Mouse (Mus musculus) stomach, embryonic 16.5 days (tissue): ENCODE results near the gene 9130023H24Rik. TPM values are rescaled to one million over a fixed set of nuclear protein-coding genes. Genes with fewer than 3 reads are reported as not detected.

Experiments
- ATAC-seq: fragments of 200-750 bp; cut with Nextera tagmentation; 2 replicates; pipeline ENCODE4 v1.8.0; 2017; ENCODE audit warnings: moderate number of reproducible peaks, moderate TSS enrichment; ENCODE audit not compliant: insufficient read depth, low FRiP score
- H3K27ac ChIP-seq: fragments of 300-500 bp; sonication (generic); 2 replicates; pipeline ENCODE4 v1.5.1; 2014; ENCODE audit warnings: low read length
- H3K27me3 ChIP-seq: fragments of 300-500 bp; sonication (generic); 2 replicates; pipeline ENCODE4 v1.6.1; 2014; ENCODE audit warnings: low read length, control low read depth, mixed read lengths; ENCODE audit not compliant: control insufficient read depth, insufficient read depth
- H3K36me3 ChIP-seq: fragments of 300-500 bp; sonication (generic); 2 replicates; pipeline ENCODE4 v1.6.1; 2014; ENCODE audit warnings: low read length; ENCODE audit not compliant: control insufficient read depth, insufficient read depth
- H3K4me1 ChIP-seq: fragments of 300-500 bp; sonication (generic); 2 replicates; pipeline ENCODE4 v1.6.1; 2014; ENCODE audit warnings: low read length, control low read depth, mixed read lengths; ENCODE audit not compliant: control insufficient read depth, insufficient read depth
- H3K4me2 ChIP-seq: fragments of 300-500 bp; sonication (generic); 2 replicates; pipeline ENCODE4 v1.6.1; 2014; ENCODE audit warnings: low read depth, low read length, mixed read lengths
- H3K4me3 ChIP-seq: fragments of 300-500 bp; sonication (generic); replicated peaks from 2 replicates; pipeline ENCODE4 v1.5.1; 2014; ENCODE audit warnings: mild to moderate bottlenecking, low read length
- H3K9ac ChIP-seq: fragments of 300-500 bp; sonication (generic); 2 replicates; pipeline ENCODE4 v1.6.1; 2014; ENCODE audit warnings: low read length
- H3K9me3 ChIP-seq: fragments of 300-500 bp; sonication (generic); replicated peaks from 2 replicates; pipeline ENCODE4 v1.6.1; 2016; ENCODE audit warnings: low read length, control low read depth; ENCODE audit not compliant: control insufficient read depth
- WGBS: fragments of 180-500 bp; shearing (Covaris S2); extraction: QIAGEN DNeasy Blood & Tissue Kit; methylation state at CpG from one replicate; pipeline ENCODE4 v1.1.7; 2014; 5-methylcytosine and 5-hydroxymethylcytosine counted together
- polyA plus RNA-seq: library from polyadenylated mRNA; unstranded; fragments of >200 nt; fragmentation: Nextera tagmentation; extraction: Ambion mirVana; gene quantifications from 2 replicates; pipeline ENCODE4 v1.2.1, GENCODE M21; 2015

The 9130023H24Rik gene
- polyA plus RNA-seq, 1 experiment from 2014 or later: 6.9 TPM

DNA sequence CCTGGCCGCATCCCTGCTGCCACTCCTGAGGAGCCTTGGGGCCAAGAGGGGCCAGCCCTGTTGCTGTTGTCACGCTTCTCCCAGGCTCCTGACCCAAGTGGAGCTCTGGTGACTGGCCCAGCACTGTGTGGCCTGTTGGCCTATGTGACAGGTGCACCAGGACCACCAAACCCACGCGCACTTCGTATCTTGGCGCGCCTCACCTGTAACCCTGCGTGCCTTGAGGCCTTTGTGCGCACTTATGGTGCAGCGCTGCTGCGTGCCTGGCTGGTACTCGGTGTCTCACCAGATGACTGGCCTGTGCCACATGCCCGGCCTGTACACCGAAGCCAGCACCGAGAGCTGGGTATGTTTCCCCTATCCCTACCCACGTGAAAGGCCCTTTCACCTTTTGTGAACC, 4.5 kb upstream of the 9130023H24Rik start:
- WGBS: 93% methylated on average over 16 of the region's 16 CpGs
- Histone ChIP-seq H3K4me3 (no peak overlapping the region), H3K36me3 (peaks cover 21% of the 10 kb centered on the region), H3K4me1 (peaks cover 10% of the 10 kb centered on the region), H3K9ac (no peak overlapping the region), H3K4me2 (no peak overlapping the region), H3K27ac (no peak overlapping the region), H3K9me3 (no peaks in the 10 kb centered on the region), H3K27me3 (no peaks in the 10 kb centered on the region)
- ATAC-seq: no peak

DNA sequence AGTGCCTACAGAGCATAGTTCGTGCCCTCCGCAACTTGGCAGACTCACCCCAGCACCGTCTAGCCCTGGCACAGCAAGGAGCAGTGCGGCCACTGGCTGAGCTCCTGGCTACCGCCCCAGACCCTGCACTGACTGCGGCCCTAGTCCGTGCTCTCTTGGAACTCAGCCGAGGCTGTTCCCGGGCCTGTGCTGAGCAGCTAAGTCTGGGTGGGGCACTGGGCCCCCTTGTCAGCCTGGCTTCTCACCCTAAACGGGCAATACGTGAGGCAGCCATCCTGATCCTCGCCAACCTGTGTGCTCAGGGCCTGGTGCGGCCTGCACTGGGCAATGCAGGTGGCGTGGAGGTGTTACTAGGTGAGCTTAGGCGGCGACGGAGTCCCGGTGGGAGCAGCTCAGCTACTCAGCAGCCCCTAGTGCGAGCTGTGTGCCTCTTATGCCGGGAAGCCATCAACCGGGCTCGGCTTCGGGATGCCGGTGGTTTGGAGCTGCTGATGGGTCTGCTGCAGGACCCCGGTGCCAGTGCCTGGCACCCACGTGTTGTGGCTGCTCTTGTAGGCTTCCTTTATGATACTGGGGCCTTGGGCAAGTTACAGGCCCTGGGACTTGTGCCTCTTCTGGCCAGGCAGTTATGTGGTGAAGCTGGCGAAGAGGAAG, 2.4 kb upstream of the 9130023H24Rik start:
- peaks cover 21% of the 10 kb centered on the region for H3K36me3 ChIP-seq
- ATAC-seq: no peak
- H3K4me2 ChIP-seq: no peak overlapping the region
- no peak overlapping the region for H3K4me3 ChIP-seq
- peaks cover 5% of the 10 kb centered on the region for H3K4me1 ChIP-seq
- 94% methylated on average over 27 of the region's 27 CpGs for WGBS
- H3K9ac ChIP-seq: peak overlapping the region; percentile 43; the same call in 1 of the 2 replicates
- no peaks in the 10 kb centered on the region for H3K9me3 ChIP-seq
- no peak overlapping the region for H3K27ac ChIP-seq
- H3K27me3 ChIP-seq: no peaks in the 10 kb centered on the region

DNA sequence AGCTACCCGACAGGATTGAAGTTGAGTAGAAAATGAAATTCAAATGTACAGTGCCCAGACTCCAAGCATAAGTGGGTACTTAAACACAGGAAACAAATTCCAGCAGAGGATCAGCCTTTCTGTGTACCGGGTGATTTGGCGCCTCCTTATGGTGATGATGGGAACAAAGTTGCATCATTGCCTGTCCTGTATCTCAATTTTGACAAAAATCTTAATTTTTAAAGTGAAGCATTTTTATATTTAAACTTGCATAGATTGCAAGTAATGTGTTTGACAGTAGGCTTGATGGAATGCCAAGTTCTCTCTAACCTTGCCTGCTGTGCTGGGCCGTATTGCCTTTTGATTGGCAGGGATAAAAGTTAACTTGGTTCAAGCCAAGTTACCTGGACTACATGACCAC, 1.2 kb upstream of the 9130023H24Rik start:
- Histone ChIP-seq H3K9ac (peak overlapping the region; percentile 66), H3K4me2 (peak overlapping the region; percentile 86), H3K36me3 (0 out of 2 replicates have a peak, but pooled peaks cover 14% of the 10 kb centered on the region), H3K4me1 (peaks cover 5% of the 10 kb centered on the region), H3K4me3 (peak overlapping the region; percentile 72), H3K9me3 (no peaks in the 10 kb centered on the region), H3K27ac (peak overlapping the region; percentile 92), H3K27me3 (no peaks in the 10 kb centered on the region)
- 24% methylated on average over 4 of the region's 4 CpGs for WGBS
- ATAC-seq: no peak

DNA sequence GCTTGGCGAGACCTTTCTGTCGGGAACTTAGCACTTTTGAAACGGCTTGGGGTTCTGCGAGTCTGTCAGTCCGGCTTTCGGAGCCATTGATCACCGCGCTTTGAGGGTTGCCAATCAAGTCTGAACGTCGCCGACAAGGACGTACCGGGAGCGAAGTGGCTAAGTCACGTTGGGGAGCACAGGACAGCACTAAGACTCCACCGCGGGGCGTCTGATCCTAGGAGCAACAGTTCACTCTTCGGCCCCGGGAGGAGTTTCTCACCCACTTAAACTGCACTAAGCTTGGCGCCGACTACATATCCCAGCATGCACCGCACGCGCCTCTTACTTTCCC, 271 bp downstream of the 9130023H24Rik start:
- Histone ChIP-seq H3K9ac (peak overlapping the region; percentile 91), H3K9me3 (no peaks in the 10 kb centered on the region), H3K4me3 (peak overlapping the region; percentile 72), H3K4me1 (peaks cover 5% of the 10 kb centered on the region), H3K4me2 (peak overlapping the region; percentile 57), H3K27me3 (no peaks in the 10 kb centered on the region), H3K27ac (peak overlapping the region; percentile 99), H3K36me3 (0 out of 2 replicates have a peak, but pooled peaks cover 11% of the 10 kb centered on the region)
- no peak for ATAC-seq
- 0% methylated on average over 25 of the region's 25 CpGs for WGBS

DNA sequence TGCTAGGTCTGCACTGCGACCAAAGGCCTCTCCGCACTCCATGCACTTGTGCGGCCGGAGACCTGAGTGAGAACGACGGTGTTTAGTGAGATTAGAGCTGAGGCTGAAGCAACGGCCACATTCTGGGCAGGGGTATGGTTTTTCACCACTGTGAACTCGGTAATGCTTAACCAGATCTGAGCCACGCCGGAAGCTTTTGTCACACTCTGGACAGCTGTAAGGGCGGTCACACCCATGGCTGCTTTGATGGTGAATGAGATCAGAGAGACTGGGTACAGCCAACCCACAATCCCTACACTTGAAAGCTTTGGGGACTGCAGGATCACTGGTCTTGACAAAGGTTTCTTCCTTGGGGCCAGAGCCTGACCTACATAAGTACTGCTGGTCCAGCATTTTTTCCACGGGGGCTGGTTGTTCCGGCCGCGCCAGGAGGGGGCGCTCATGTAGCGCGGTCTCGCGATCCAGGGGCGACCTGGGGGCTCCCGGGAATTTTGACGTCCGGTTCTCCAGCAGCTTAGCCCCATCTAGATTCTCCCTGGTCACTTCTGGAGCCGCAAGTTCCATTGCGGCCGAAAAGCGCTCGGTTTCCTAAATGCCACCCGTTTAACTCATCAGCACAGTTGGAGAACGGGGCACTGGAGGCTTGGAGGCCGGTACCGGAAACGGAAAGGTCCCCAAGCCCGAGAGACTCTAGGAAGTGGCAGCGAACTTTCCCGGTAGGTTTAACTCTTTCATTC, 807 bp downstream of the 9130023H24Rik start, which contains the start of gene Armc5:
Gene Armc5, plus strand, starts transcription at position 487 of the 737 bp plus-strand sequence.
- peak; percentile 43; the same call in 1 of the 2 replicates for ATAC-seq
- H3K36me3 ChIP-seq: 0 out of 2 replicates have a peak, but pooled peaks cover 11% of the 10 kb centered on the region
- H3K4me2 ChIP-seq: peak within 1 kb of the TSS; percentile 57
- 21% methylated on average over 37 of the region's 37 CpGs for WGBS
- H3K27me3 ChIP-seq: no peaks in the 10 kb centered on the region
- peaks cover 5% of the 10 kb centered on the region for H3K4me1 ChIP-seq
- H3K9ac ChIP-seq: peak within 1 kb of the TSS; percentile 91
- peak within 1 kb of the TSS; percentile 99 for H3K27ac ChIP-seq
- H3K9me3 ChIP-seq: no peaks in the 10 kb centered on the region
- H3K4me3 ChIP-seq: peak within 1 kb of the TSS; percentile 72

DNA sequence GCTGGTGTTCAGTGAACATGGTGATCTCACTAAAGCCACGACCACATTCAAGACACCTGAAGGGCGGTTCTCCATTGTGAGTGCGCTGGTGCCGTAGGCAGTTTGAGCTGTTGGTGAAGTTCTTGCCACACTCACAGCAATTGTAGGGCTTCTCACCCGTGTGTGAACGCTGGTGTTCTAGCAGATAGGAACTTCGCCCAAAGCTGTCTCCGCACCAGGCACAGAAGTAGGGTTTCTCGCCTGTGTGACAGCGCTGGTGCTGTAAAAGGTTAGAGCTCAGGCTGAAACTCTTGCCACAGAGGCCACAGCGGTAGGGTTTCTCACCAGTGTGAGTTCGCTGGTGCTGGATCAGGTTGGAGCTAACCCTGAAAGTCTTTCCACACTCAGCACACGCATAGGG, 1.4 kb downstream of the 9130023H24Rik start:
- Histone ChIP-seq H3K36me3 (0 out of 2 replicates have a peak, but pooled peaks cover 11% of the 10 kb centered on the region), H3K4me1 (peaks cover 5% of the 10 kb centered on the region), H3K9ac (peak overlapping the region; percentile 91), H3K4me2 (0 out of 2 replicates have a peak overlapping the region, but pooled peaks have one; percentile 57), H3K27ac (peak overlapping the region; percentile 99; the same call in 1 of the 2 replicates), H3K4me3 (no peak overlapping the region; the same call in 1 of the 2 replicates), H3K9me3 (no peaks in the 10 kb centered on the region), H3K27me3 (no peaks in the 10 kb centered on the region)
- ATAC-seq: no peak
- 93% methylated on average over 13 of the region's 13 CpGs for WGBS

DNA sequence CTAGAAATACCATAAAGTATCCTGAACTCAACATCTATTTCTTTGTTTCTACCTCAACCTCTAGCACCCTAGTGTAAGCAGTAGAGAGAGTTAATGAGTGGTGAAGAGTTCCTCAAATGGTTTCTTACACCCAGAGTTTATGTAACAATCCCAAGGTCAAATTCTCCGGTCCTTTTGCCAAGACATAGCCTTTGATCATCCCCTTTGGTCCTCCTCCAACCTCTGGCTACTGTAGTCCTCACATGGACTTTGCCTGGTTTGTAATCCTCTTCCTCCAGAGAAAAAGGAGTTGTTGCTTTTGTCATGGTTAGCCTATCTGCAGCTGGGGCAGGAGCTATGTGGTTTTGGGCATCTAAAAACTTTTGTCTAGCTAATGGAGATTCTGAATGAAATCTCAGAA, 2.4 kb downstream of the 9130023H24Rik start:
- Histone ChIP-seq H3K4me2 (no peak overlapping the region), H3K4me3 (no peak overlapping the region), H3K4me1 (peaks cover 5% of the 10 kb centered on the region), H3K27ac (no peak overlapping the region), H3K36me3 (0 out of 2 replicates have a peak, but pooled peaks cover 7% of the 10 kb centered on the region), H3K9ac (no peak overlapping the region), H3K27me3 (no peaks in the 10 kb centered on the region), H3K9me3 (no peaks in the 10 kb centered on the region)
- ATAC-seq: no peak
- 66% methylated on average over 1 of the region's 1 CpGs for WGBS

DNA sequence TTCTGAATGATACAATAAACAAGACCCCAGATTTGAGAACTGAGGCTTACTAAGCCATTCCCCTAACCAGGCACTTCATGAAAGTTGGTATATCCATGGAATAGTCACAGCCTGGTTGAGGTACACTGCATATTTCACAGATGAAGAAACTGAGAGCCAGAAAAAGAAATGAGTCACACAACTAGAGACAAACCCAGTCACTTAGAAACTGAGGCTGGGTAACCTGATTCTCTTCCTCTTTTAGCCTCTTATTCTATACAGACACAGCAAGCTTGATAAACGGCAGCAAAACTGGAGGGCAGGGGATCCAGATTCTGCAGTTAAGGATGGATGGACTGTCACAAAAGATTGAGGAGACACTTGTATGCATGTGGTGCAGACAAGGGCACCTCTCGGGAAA, 3.0 kb downstream of the 9130023H24Rik start:
- 0 out of 2 replicates have a peak, but pooled peaks cover under 1% of the 10 kb centered on the region for H3K36me3 ChIP-seq
- H3K9ac ChIP-seq: no peak overlapping the region
- WGBS: 74% methylated on average over 2 of the region's 2 CpGs

DNA sequence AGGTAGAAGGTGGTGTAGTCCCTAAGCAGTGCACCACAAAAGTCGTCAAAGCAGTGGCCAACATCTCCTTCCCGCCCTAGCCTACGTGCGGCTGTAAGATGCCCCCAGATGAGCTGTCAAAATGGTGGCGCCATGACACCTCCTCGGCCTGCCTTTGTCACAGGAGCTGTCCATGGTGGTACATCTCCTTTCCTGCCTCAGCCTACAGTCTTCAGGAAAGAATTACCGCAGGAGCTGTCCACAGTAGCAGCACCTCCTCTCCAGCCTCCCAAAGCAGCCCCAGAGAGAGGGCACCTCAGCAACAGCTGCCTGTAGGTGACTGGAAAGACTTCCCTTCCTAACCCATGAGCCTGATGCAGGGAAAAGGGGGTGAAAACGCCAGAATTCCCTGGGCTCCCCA, 6.1 kb downstream of the 9130023H24Rik start:
- H3K36me3 ChIP-seq: no peaks in the 10 kb centered on the region
- ATAC-seq: no peak
- 36% methylated on average over 8 of the region's 8 CpGs for WGBS
- no peak overlapping the region for H3K4me2 ChIP-seq
- H3K27me3 ChIP-seq: no peaks in the 10 kb centered on the region
- no peak overlapping the region for H3K27ac ChIP-seq
- no peaks in the 10 kb centered on the region for H3K9me3 ChIP-seq
- peaks cover 3% of the 10 kb centered on the region for H3K4me1 ChIP-seq
- no peak overlapping the region for H3K4me3 ChIP-seq
- no peak overlapping the region for H3K9ac ChIP-seq

More for the DNA sequence above, 3.0 kb downstream of the 9130023H24Rik start:
- ATAC-seq: no peak
- Histone ChIP-seq H3K4me3 (no peak overlapping the region), H3K9me3 (no peaks in the 10 kb centered on the region), H3K27ac (no peak overlapping the region), H3K27me3 (no peaks in the 10 kb centered on the region), H3K4me2 (no peak overlapping the region), H3K4me1 (peaks cover 5% of the 10 kb centered on the region)
